Comparison of ENCODE assay signal across 25 mouse cellular contexts in the genomic region with DNA sequence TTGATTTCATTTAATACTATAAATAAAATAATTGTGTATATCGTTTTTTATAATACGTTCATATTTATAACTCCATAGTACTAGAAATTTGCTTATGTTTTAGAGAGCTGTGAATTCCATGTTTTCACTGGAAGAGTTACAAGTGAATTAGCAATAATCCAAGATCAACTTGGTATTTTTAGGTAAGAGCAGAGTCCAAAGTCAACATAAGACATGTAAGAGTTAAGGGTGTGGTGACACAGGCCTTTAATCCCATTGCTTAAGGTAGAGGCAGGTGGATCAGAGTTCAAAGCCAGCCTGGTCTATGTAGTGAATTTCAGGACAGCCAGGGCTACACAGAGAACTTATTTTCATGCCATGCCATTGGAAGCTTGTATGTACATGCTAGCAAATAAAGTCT.
"Had no signal": no experiment of that assay in that cellular context is flagged by ENCODE, and none has a peak within 500 bp of the region (broad histone marks: within the 10 kb centered on the region; RNA-seq: fewer than 3 reads in every experiment).

No protein-coding gene starts in this region.

- DNase-seq: gastrocnemius, postnatal 14 days; gastrocnemius, postnatal 36 days; heart, postnatal 10 days; heart, postnatal 4 days; kidney, adult 18-20 months; kidney, adult 8-10 months; kidney, postnatal 10 days; kidney, postnatal 25 days; kidney, postnatal 4 days; liver, embryonic 13.5 days; lung, adult 18-20 months had no signal

- H3K9ac ChIP-seq: heart, embryonic 12.5 days; hindbrain, embryonic 12.5 days; hindbrain, embryonic 14.5 days; intestine, embryonic 15.5 days; limb, embryonic 12.5 days; liver, embryonic 13.5 days; liver, embryonic 15.5 days had no signal

- H3K27ac ChIP-seq: heart, embryonic 10.5 days; hindbrain, embryonic 10.5 days; hindbrain, embryonic 12.5 days; hindbrain, embryonic 14.5 days; intestine, embryonic 15.5 days; layer of hippocampus, adult 2 months; left cerebral cortex, adult 2 months; limb, embryonic 10.5 days; limb, embryonic 12.5 days; liver, embryonic 13.5 days; liver, embryonic 15.5 days had no signal

- H3K4me1 ChIP-seq: limb, embryonic 12.5 days had no signal

- H3K27me3 ChIP-seq: heart, embryonic 12.5 days; hindbrain, embryonic 12.5 days; intestine, embryonic 15.5 days; limb, embryonic 12.5 days; liver, embryonic 13.5 days; liver, embryonic 15.5 days had no signal

- H3K4me2 ChIP-seq: heart, embryonic 12.5 days; hindbrain, embryonic 12.5 days; hindbrain, embryonic 14.5 days; intestine, embryonic 15.5 days; limb, embryonic 12.5 days; liver, embryonic 15.5 days had no signal

- H3K9me3 ChIP-seq: heart, embryonic 10.5 days; heart, embryonic 12.5 days; hindbrain, embryonic 10.5 days; hindbrain, embryonic 12.5 days; intestine, embryonic 15.5 days; limb, embryonic 10.5 days; limb, embryonic 12.5 days; liver, embryonic 13.5 days; liver, embryonic 15.5 days had no signal

- H3K4me3 ChIP-seq: heart, embryonic 10.5 days; heart, embryonic 12.5 days; hindbrain, embryonic 10.5 days; hindbrain, embryonic 12.5 days; intestine, embryonic 15.5 days; layer of hippocampus, adult 2 months; left cerebral cortex, adult 2 months; limb, embryonic 10.5 days; limb, embryonic 12.5 days; liver, embryonic 13.5 days; liver, embryonic 15.5 days had no signal

- ATAC-seq: hindbrain, embryonic 16.5 days; inflammation-experienced regulatory T-cells, adult 6 months; intestine, embryonic 15.5 days; intestine, postnatal 0 days had no signal
